Mouse (Mus musculus) heart, postnatal 0 days (tissue): Measurements from ENCODE around the gene Vmn1r85.

Source experiments
- CTCF ChIP-seq: IDR thresholded peaks from 2 replicates; pipeline ENCODE4 v1.5.1; 2016; ENCODE audit warnings: antibody characterized with exemption, control low read depth, low read depth
- EP300 ChIP-seq: IDR thresholded peaks from 2 replicates; pipeline ENCODE4 v1.6.1; 2016; ENCODE audit warnings: antibody characterized with exemption, low read depth

- TF ChIP-seq CTCF (no peak), EP300 (no peak)
Measured at GRCm38 (mm10) chr7:13044254-13044625, 50.7 kb downstream of the Vmn1r85 start.
